Mouse (Mus musculus) CD4-positive, CD25-positive, alpha-beta regulatory T cell, adult 4 months (primary cell): Measurements from ENCODE around the gene Ccdc6. TPM values are rescaled to one million over a fixed set of nuclear protein-coding genes. Genes with fewer than 3 reads are reported as not detected.
"Not testable (repeated sequence)": the region's sequence is repeated elsewhere in the genome, so short reads cannot be mapped to it uniquely, and the experiment has no call there.

Experiments
- ATAC-seq: one replicate; pipeline ENCODE4 v1.8.0; 2017
- polyA plus RNA-seq, 2 experiments: library from polyadenylated mRNA; unstranded; fragments of 100-300 nt; shearing (Covaris generic); gene quantifications; one replicate each; pipeline ENCODE4 v1.2.1; 2017

Ccdc6 gene
- polyA plus RNA-seq, 2 experiments from 2014 or later = 28.7 to 30.9 TPM

- ATAC-seq = not testable (repeated sequence)
Observed at GRCm38 (mm10) chr10:70222231-70222630, 125.3 kb downstream of the Ccdc6 start.

- no peak for ATAC-seq
Observed at GRCm38 (mm10) chr10:70224571-70224970, 127.7 kb downstream of the Ccdc6 start.

GRCm38 (mm10) chr10:70225760-70226159 is 128.8 kb downstream of the Ccdc6 start:
- ATAC-seq = no peak

- ATAC-seq = no peak
Observed at GRCm38 (mm10) chr10:70226608-70227007, 129.7 kb downstream of the Ccdc6 start.

- ATAC-seq = no peak
Observed at GRCm38 (mm10) chr10:70230352-70230751, 133.4 kb downstream of the Ccdc6 start.

GRCm38 (mm10) chr10:70237936-70238335 is 141.0 kb downstream of the Ccdc6 start:
- no peak for ATAC-seq

Other genes starting within 250 kb of the Ccdc6 start
- gene Mrln, start 107.5 kb downstream of the Ccdc6 start, polyA plus RNA-seq = not detected
- not detected for gene Slc16a9, start 148.0 kb downstream of the Ccdc6 start, polyA plus RNA-seq